In genomic region chr1:12344726-12345438, GRCm38 (mm10) we compare ENCODE assay signal across 14 mouse cellular contexts.
"Had no signal": no experiment of that assay in that cellular context is flagged by ENCODE, and none has a peak within 500 bp of the region (broad histone marks: within the 10 kb centered on the region; RNA-seq: fewer than 3 reads in every experiment).

No protein-coding gene starts in this region.

- H3K27me3 ChIP-seq: liver, embryonic 15.5 days; megakaryocyte, embryonic 14.5 days; midbrain, embryonic 15.5 days; neural tube, embryonic 12.5 days had no signal

- ATAC-seq: midbrain, embryonic 15.5 days had no signal

- H3K9me3 ChIP-seq: limb, embryonic 10.5 days; liver, embryonic 15.5 days; megakaryocyte, embryonic 14.5 days; midbrain, embryonic 15.5 days; neural tube, embryonic 12.5 days had no signal

- H3K4me1 ChIP-seq: limb, embryonic 10.5 days; liver, embryonic 15.5 days; megakaryocyte, embryonic 14.5 days; midbrain, embryonic 15.5 days; neural tube, embryonic 12.5 days had no signal

- H3K9ac ChIP-seq: liver, embryonic 15.5 days; midbrain, embryonic 15.5 days; neural tube, embryonic 12.5 days had no signal

- H3K4me2 ChIP-seq: liver, embryonic 11.5 days; liver, embryonic 15.5 days; midbrain, embryonic 11.5 days; midbrain, embryonic 15.5 days; neural tube, embryonic 12.5 days had no signal

- H3K27ac ChIP-seq: limb, embryonic 10.5 days; liver, embryonic 15.5 days; macrophage; midbrain, embryonic 15.5 days; neural tube, embryonic 12.5 days had no signal

- H3K36me3 ChIP-seq: limb, embryonic 10.5 days; liver, embryonic 15.5 days; midbrain, embryonic 15.5 days; neural tube, embryonic 12.5 days had no signal

- DNase-seq: kidney, adult 11 months; lung, postnatal 14 days; right cerebral cortex, adult 18-20 months; right cerebral cortex, postnatal 25 days; thymus, adult 18-20 months; thymus, postnatal 14 days had no signal

- H3K4me3 ChIP-seq: limb, embryonic 10.5 days; liver, embryonic 15.5 days; megakaryocyte, embryonic 14.5 days; midbrain, embryonic 15.5 days; neural tube, embryonic 12.5 days had no signal
